Mouse (Mus musculus): ENCODE data around the gene Krt7. TPM values are rescaled to one million over a fixed set of nuclear protein-coding genes. Genes with fewer than 3 reads are reported as not detected.

Krt7 gene
- 0.40 and 0.73 TPM in 2 replicates for total RNA-seq (2014; rRNA removed)
- 0.84 and 0.95 TPM in 2 replicates for polyA plus RNA-seq (2015; fragmentation: Nextera tagmentation; extraction: Ambion mirVana)

GRCm38 (mm10) chr15:101410775-101411174 lies at the start of gene Krt7:
Krt7 (plus strand) TSS chr15:101411043.
- ATAC-seq (no peak), DNase-seq (ENCODE audit: low spot score) (no peak)
- 59% methylated on average over 2 of the region's 2 CpGs for WGBS
- Histone ChIP-seq H3K27ac (no peak within 1 kb of the TSS), H3K4me2 (ENCODE audit: low read depth, low read length) (no peak within 1 kb of the TSS), H3K27me3 (ENCODE audit: insufficient read depth, low read length) (0 out of 2 replicates have a peak, but pooled peaks cover 5% of the 10 kb centered on the region), H3K36me3 (ENCODE audit: insufficient read depth, low read length) (no peaks in the 10 kb centered on the region), H3K9me3 (ENCODE audit: low read length) (no peaks in the 10 kb centered on the region), H3K9ac (replicated peaks; ENCODE audit: low read length) (no peak within 1 kb of the TSS), H3K4me1 (ENCODE audit: insufficient read depth, low read length) (0 out of 2 replicates have a peak, but pooled peaks cover 3% of the 10 kb centered on the region), H3K4me3 (ENCODE audit: low read length) (no peak within 1 kb of the TSS)
- TF ChIP-seq CTCF (IDR thresholded peaks at IDR 0.05; ENCODE audit: low read depth): no peak

GRCm38 (mm10) chr15:101362393-101363010 lies 48.3 kb upstream of the Krt7 start:
- Histone ChIP-seq H3K27me3 (ENCODE audit: insufficient read depth, low read length) (no peaks in the 10 kb centered on the region), H3K27ac (no peak overlapping the region), H3K4me1 (ENCODE audit: insufficient read depth, low read length) (no peaks in the 10 kb centered on the region), H3K36me3 (ENCODE audit: insufficient read depth, low read length) (no peaks in the 10 kb centered on the region), H3K9ac (replicated peaks; ENCODE audit: low read length) (no peak overlapping the region), H3K9me3 (ENCODE audit: low read length) (no peaks in the 10 kb centered on the region), H3K4me2 (ENCODE audit: low read depth, low read length) (no peak overlapping the region), H3K4me3 (ENCODE audit: low read length) (no peak overlapping the region)
- DNase-seq (ENCODE audit: low spot score): no peak
- no peak for ATAC-seq
- TF ChIP-seq CTCF (IDR thresholded peaks at IDR 0.05; ENCODE audit: low read depth): no peak
- WGBS: 68% methylated on average over 4 of the region's 4 CpGs

GRCm38 (mm10) chr15:101363933-101364332 lies 46.9 kb upstream of the Krt7 start:
- Histone ChIP-seq H3K9me3 (ENCODE audit: low read length) (no peaks in the 10 kb centered on the region), H3K9ac (replicated peaks; ENCODE audit: low read length) (no peak overlapping the region), H3K4me1 (ENCODE audit: insufficient read depth, low read length) (no peaks in the 10 kb centered on the region), H3K4me2 (ENCODE audit: low read depth, low read length) (no peak overlapping the region), H3K4me3 (ENCODE audit: low read length) (no peak overlapping the region), H3K27ac (no peak overlapping the region), H3K36me3 (ENCODE audit: insufficient read depth, low read length) (no peaks in the 10 kb centered on the region), H3K27me3 (ENCODE audit: insufficient read depth, low read length) (no peaks in the 10 kb centered on the region)
- TF ChIP-seq CTCF (IDR thresholded peaks at IDR 0.05; ENCODE audit: low read depth): no peak
- ATAC-seq (no peak), DNase-seq (ENCODE audit: low spot score) (no peak)
- 89% methylated on average over 6 of the region's 6 CpGs for WGBS

GRCm38 (mm10) chr15:101364425-101364824 lies 46.4 kb upstream of the Krt7 start:
- Histone ChIP-seq H3K9me3 (ENCODE audit: low read length) (no peaks in the 10 kb centered on the region), H3K4me2 (ENCODE audit: low read depth, low read length) (no peak overlapping the region), H3K36me3 (ENCODE audit: insufficient read depth, low read length) (no peaks in the 10 kb centered on the region), H3K4me3 (ENCODE audit: low read length) (no peak overlapping the region), H3K4me1 (ENCODE audit: insufficient read depth, low read length) (no peaks in the 10 kb centered on the region), H3K27ac (no peak overlapping the region), H3K9ac (replicated peaks; ENCODE audit: low read length) (no peak overlapping the region), H3K27me3 (ENCODE audit: insufficient read depth, low read length) (no peaks in the 10 kb centered on the region)
- no peak for TF ChIP-seq CTCF (IDR thresholded peaks at IDR 0.05; ENCODE audit: low read depth)
- WGBS: 81% methylated on average over 6 of the region's 6 CpGs
- no peak for ATAC-seq
- DNase-seq (ENCODE audit: low spot score): no peak

- Histone ChIP-seq H3K4me1 (ENCODE audit: insufficient read depth, low read length) (peaks cover 4% of the 10 kb centered on the region; the same call in 1 of the 2 replicates), H3K4me3 (ENCODE audit: low read length) (no peak overlapping the region), H3K27me3 (ENCODE audit: insufficient read depth, low read length) (no peaks in the 10 kb centered on the region), H3K27ac (no peak overlapping the region), H3K9ac (replicated peaks; ENCODE audit: low read length) (no peak overlapping the region), H3K4me2 (ENCODE audit: low read depth, low read length) (no peak overlapping the region), H3K36me3 (ENCODE audit: insufficient read depth, low read length) (no peaks in the 10 kb centered on the region), H3K9me3 (ENCODE audit: low read length) (no peaks in the 10 kb centered on the region)
- ATAC-seq (no peak), DNase-seq (ENCODE audit: low spot score) (no peak)
- WGBS: 64% methylated on average over 7 of the region's 7 CpGs
- no peak for TF ChIP-seq CTCF (IDR thresholded peaks at IDR 0.05; ENCODE audit: low read depth)
Observed at GRCm38 (mm10) chr15:101364891-101365671, 45.8 kb upstream of the Krt7 start.

- Histone ChIP-seq H3K36me3 (ENCODE audit: insufficient read depth, low read length) (no peaks in the 10 kb centered on the region), H3K9ac (replicated peaks; ENCODE audit: low read length) (no peak overlapping the region), H3K9me3 (ENCODE audit: low read length) (no peaks in the 10 kb centered on the region), H3K4me2 (ENCODE audit: low read depth, low read length) (no peak overlapping the region), H3K27me3 (ENCODE audit: insufficient read depth, low read length) (no peaks in the 10 kb centered on the region), H3K4me3 (ENCODE audit: low read length) (no peak overlapping the region), H3K4me1 (ENCODE audit: insufficient read depth, low read length) (peaks cover 8% of the 10 kb centered on the region; the same call in 1 of the 2 replicates), H3K27ac (no peak overlapping the region)
- TF ChIP-seq CTCF (IDR thresholded peaks at IDR 0.05; ENCODE audit: low read depth): no peak
- WGBS: 72% methylated on average over 4 of the region's 4 CpGs
- ATAC-seq: no peak
- no peak for DNase-seq (ENCODE audit: low spot score)
Observed at GRCm38 (mm10) chr15:101365721-101366120, 45.1 kb upstream of the Krt7 start.
